Mouse (Mus musculus) spleen, postnatal 4 days (tissue): ENCODE results near the gene Crtc2.
"Not testable (repeated sequence)": the region's sequence is repeated elsewhere in the genome, so short reads cannot be mapped to it uniquely, and the experiment has no call there.

Experiments used
- DNase-seq, 2 experiments: peaks; one replicate each; pipeline ENCODE4 v3.0.0; 2022; ENCODE audit warnings: low spot score in 2 of 2

Crtc2 gene

GRCm38 (mm10) chr3:90242984-90243775 lies 10.8 kb upstream of the Crtc2 start, which contains the start of gene Creb3l4:
Gene Creb3l4 (minus strand): TSS chr3:90243512.
- DNase-seq, result no peak

GRCm38 (mm10) chr3:90245406-90245805 lies 8.6 kb upstream of the Crtc2 start:
- no peak for DNase-seq

GRCm38 (mm10) chr3:90247630-90247959 lies 6.4 kb upstream of the Crtc2 start:
- DNase-seq, result no peak

- DNase-seq, result peak; percentile 84 to 90
Observed at GRCm38 (mm10) chr3:90247960-90248745, 5.8 kb upstream of the Crtc2 start, which contains the start of gene Slc39a1. Gene Slc39a1 (plus strand): TSS chr3:90248172.

- no peak for DNase-seq
Observed at GRCm38 (mm10) chr3:90248746-90249100, 5.2 kb upstream of the Crtc2 start.

GRCm38 (mm10) chr3:90250791-90251190 lies 3.2 kb upstream of the Crtc2 start:
- DNase-seq, result no peak

GRCm38 (mm10) chr3:90251731-90252226 lies 2.2 kb upstream of the Crtc2 start:
- DNase-seq, result not testable (repeated sequence)

- not testable (repeated sequence) for DNase-seq
Observed at GRCm38 (mm10) chr3:90252659-90253058, 1.3 kb upstream of the Crtc2 start.

- not testable (repeated sequence) for DNase-seq
Observed at GRCm38 (mm10) chr3:90253174-90253573, 789 bp upstream of the Crtc2 start.

GRCm38 (mm10) chr3:90254419-90255193 lies 643 bp downstream of the Crtc2 start:
- no peak for DNase-seq

- no peak for DNase-seq
Observed at GRCm38 (mm10) chr3:90255194-90255565, 1.2 kb downstream of the Crtc2 start.

- DNase-seq, result no peak
Observed at GRCm38 (mm10) chr3:90255784-90256353, 1.9 kb downstream of the Crtc2 start.

- no peak for DNase-seq
Observed at GRCm38 (mm10) chr3:90256731-90257530, 3.0 kb downstream of the Crtc2 start.

GRCm38 (mm10) chr3:90258521-90258920 lies 4.6 kb downstream of the Crtc2 start:
- no peak for DNase-seq

GRCm38 (mm10) chr3:90263121-90263771 lies 9.3 kb downstream of the Crtc2 start:
- DNase-seq, result peak in 1 of 2 experiments; percentile 58

GRCm38 (mm10) chr3:90264687-90265033 lies 10.7 kb downstream of the Crtc2 start:
- no peak for DNase-seq

GRCm38 (mm10) chr3:90265034-90265931 lies 11.3 kb downstream of the Crtc2 start, which contains the start of gene Dennd4b:
Gene Dennd4b (plus strand): TSS chr3:90265185.
- DNase-seq, result peak; percentile 93 to 99

GRCm38 (mm10) chr3:90265932-90266741 lies 12.2 kb downstream of the Crtc2 start:
- peak; percentile 55 to 82 for DNase-seq
